Mouse (Mus musculus) adrenal gland, postnatal 36 days (tissue): ENCODE data around the gene Gm11541. TPM values are rescaled to one million over a fixed set of nuclear protein-coding genes. Genes with fewer than 3 reads are reported as not detected.

Source experiments
- DNase-seq, 2 experiments: peaks; one replicate each; pipeline ENCODE4 v3.0.0; 2021; ENCODE audit warnings: mixed read lengths in 1 of 2
- long read RNA-seq, 2 experiments: library from polyadenylated mRNA; stranded (forward); transcript quantifications; one replicate each; pipeline ENCODE4 v2.0.0; 2021; ENCODE audit warnings: borderline sequencing depth in 2 of 2
- total RNA-seq, 2 experiments: library from RNA; stranded (reverse); gene quantifications; 2 replicates each; pipeline ENCODE4 v1.2.3; 2021

Gm11541 gene
- not detected for total RNA-seq
- long read RNA-seq, experiment 1: 0 reads
- long read RNA-seq, experiment 2: 0 reads

DNA sequence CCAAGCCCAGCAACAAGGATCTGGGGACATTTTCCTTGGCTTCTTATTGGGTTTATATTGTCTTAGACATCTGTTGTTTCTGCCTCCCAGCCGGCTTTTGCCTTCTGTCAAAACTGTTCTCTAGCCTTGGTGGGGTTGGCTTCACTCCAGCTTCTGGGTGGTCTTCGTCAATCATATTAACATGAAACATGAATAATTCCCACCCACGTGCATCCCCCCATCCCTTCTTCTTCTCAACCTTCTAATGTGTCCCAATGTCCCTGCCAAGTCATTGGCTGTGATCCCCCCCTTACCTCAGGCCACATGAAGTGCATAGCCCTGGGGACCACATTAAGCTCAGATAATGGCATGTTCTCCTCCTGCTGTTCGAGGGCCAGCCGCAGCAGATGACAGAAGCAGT is at the start of gene Gm11541:
TSS of gene Gm11541 (minus strand) at position 28 of the 400 bp plus-strand sequence.
- DNase-seq: no peak

DNA sequence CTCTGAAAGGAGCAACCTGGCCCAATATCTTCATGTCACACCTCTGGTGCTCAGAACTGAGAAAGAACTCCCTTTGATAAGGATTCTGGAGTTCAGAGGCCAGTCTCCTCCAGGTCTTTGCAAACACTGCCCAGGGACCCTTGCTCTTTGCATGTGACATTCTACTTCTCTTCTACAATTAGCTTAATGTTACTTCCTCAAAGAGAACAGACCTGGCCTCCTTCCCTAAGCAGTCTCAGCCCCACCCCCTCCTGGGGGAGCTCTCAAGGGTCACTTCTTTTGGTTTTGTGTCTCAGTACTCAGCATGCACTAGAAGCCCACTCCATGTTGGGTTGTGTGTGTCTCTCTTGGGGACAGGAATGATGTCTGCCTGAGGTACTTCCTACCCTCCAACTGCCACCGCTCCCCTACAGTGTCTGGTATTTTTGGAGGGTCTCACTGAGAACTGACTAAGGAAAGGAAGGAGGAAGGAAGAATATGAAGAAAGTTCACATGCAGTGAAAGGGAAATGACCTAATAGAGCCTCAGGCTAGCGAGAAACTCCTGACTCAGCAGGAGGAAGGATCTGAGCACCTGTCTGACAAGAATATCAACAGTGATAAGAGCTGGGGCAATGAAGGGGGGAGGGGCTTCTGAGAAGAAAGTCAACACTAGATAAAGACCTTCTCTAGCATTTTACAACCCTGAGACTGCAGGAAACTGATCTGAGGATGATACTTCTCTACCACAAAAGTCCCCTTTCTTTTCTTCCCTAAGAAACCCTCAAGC is 48.8 kb upstream of the Gm11541 start:
- no peak for DNase-seq

DNA sequence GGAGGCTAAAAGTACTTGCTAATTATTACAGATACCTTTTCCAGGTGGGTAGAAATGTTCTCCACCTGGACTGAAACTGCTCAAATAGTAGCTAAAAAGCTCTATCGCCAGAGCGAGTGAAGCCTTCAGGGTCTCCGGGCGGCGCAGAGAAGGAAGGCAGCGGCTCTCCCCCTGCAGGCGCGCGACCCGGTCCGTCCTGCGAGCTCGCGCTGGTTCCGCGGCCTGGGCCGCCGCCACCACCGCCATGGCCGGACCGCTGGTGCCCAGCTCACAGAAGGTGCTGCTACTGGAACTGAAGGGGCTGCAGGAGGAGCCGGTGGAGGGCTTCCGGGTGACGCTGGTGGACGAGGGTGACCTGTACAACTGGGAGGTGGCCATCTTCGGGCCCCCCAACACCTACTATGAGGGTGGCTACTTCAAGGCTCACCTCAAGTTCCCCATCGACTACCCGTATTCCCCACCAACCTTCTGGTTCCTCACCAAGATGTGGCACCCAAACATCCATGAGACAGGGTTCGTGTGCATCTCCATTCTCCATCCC is 37.5 kb upstream of the Gm11541 start, which contains the start of gene Cdc34b:
TSS of gene Cdc34b (plus strand) at position 51 of the 541 bp plus-strand sequence.
- DNase-seq: no peak

DNA sequence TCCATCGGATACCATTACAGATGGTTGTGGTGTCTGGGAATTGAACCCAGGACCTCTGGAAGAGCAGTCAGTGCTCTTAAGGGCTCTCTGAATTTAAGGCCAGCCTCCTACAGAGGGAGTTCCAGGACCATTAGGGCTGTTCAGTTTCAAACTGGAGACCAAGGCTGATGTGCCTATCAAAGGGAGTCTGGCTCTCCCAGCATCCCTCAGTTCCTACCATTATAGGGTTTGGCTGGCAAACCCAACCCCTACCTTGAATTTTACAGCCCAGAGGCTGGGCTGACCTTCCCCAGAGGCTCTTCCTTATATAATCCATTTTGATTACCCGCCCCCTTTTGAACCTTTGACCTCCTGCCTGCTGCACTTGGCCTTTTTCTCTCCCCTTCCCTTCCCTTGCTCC is 31.4 kb upstream of the Gm11541 start:
- no peak for DNase-seq

GRCm38 (mm10) chr11:94732773-94733172 is 28.5 kb upstream of the Gm11541 start:
- peak; percentile 66 to 81 for DNase-seq

GRCm38 (mm10) chr11:94731229-94731628 is 26.9 kb upstream of the Gm11541 start:
- DNase-seq: no peak

DNA sequence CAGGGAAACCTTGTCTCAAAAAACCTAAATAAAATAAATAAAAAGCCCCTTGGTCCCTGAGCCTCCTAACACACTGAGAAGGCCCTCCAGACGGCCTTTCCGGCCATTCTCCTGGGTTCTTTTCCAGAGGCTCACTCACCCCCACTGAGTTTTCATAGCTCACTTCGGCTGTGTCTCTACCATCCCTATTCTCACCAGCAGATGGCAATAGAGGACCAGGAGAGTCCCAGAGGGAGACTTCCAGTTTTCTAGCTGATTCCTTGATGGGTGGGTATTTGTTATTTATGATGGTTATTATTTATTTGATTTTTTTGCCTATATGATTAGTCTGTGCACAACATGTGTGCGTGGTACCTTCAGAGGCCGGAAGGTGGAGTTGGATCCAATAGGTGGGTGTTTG is 26.0 kb upstream of the Gm11541 start:
- DNase-seq: peak; percentile 66 to 76

GRCm38 (mm10) chr11:94729565-94729964 is 25.3 kb upstream of the Gm11541 start:
- DNase-seq: no peak

- DNase-seq: no peak
Observed at GRCm38 (mm10) chr11:94728545-94728944, 24.2 kb upstream of the Gm11541 start.

GRCm38 (mm10) chr11:94727306-94727705 is 23.0 kb upstream of the Gm11541 start:
- DNase-seq: no peak

- DNase-seq: no peak
Observed at GRCm38 (mm10) chr11:94719216-94719615, 14.9 kb upstream of the Gm11541 start.

GRCm38 (mm10) chr11:94718113-94718909 is 14.0 kb upstream of the Gm11541 start:
- DNase-seq: no peak

- DNase-seq: no peak
Observed at GRCm38 (mm10) chr11:94717239-94717638, 12.9 kb upstream of the Gm11541 start.

GRCm38 (mm10) chr11:94716754-94717153 is 12.5 kb upstream of the Gm11541 start:
- peak; percentile 40 to 76 for DNase-seq

- no peak for DNase-seq
Observed at GRCm38 (mm10) chr11:94715622-94716021, 11.3 kb upstream of the Gm11541 start.

- DNase-seq: no peak
Observed at GRCm38 (mm10) chr11:94713246-94713860, 9.1 kb upstream of the Gm11541 start.

DNA sequence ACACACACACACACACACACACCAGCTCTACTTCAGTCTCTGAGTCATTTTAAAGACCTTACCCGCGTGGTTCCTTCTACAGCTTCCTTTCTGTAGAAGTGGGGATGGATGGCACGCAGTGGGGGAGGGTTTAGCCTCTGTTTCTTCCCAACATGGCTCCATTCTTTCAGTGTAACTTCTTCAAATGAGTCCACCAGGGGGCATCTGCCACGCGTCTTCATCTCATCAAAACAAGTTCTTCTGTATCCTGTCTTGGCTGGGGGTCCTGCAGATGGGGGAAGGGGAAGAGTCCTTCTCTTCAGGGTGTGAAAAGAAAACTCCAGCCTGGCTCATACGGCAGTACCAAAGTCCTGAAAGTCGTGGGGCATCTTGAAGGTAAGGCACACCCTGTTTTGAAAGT is 279 bp downstream of the Gm11541 start:
- no peak for DNase-seq

GRCm38 (mm10) chr11:94702216-94702610 is 2.1 kb downstream of the Gm11541 start:
- no peak for DNase-seq

GRCm38 (mm10) chr11:94701401-94702215 is 2.7 kb downstream of the Gm11541 start:
- DNase-seq: no peak

- DNase-seq: no peak
Observed at GRCm38 (mm10) chr11:94699399-94699798, 4.9 kb downstream of the Gm11541 start.

- no peak for DNase-seq
Observed at GRCm38 (mm10) chr11:94697703-94698464, 6.4 kb downstream of the Gm11541 start.
